Mouse (Mus musculus) testis, adult 2 months (tissue): ENCODE measurements at regions not wholly inside any gene's neighbourhood (a gene's known extent, or its start where the extent isn't known, plus 50 kb on each side); places are given as distances from the start of the nearest gene placed in this dataset.

Experiments
- H3K27ac ChIP-seq: fragments of 200-500 bp; 2 replicates; pipeline ENCODE4 v1.5.1; 2012; ENCODE audit warnings: low read depth, low read length; ENCODE audit not compliant: control insufficient read depth, insufficient read depth
- H3K27me3 ChIP-seq: fragments of 200-500 bp; 2 replicates; pipeline ENCODE4 v1.6.1; 2012; ENCODE audit warnings: mild to moderate bottlenecking, low read length, moderate library complexity; ENCODE audit not compliant: control insufficient read depth, insufficient read depth
- H3K36me3 ChIP-seq: fragments of 200-500 bp; 2 replicates; pipeline ENCODE4 v1.6.1; 2012; ENCODE audit warnings: mild to moderate bottlenecking, low read length; ENCODE audit not compliant: control insufficient read depth, insufficient read depth
- H3K4me1 ChIP-seq: fragments of 200-500 bp; 2 replicates; pipeline ENCODE4 v1.6.1; 2012; ENCODE audit warnings: low read length; ENCODE audit not compliant: control insufficient read depth, insufficient read depth
- H3K4me3 ChIP-seq: fragments of 200-500 bp; 2 replicates; pipeline ENCODE4 v1.5.1; 2012; ENCODE audit warnings: low read depth, mild to moderate bottlenecking, low read length, moderate library complexity, mixed read lengths; ENCODE audit not compliant: control insufficient read depth
- CTCF ChIP-seq: fragments of 200-500 bp; IDR thresholded peaks from 2 replicates; pipeline ENCODE4 v1.5.1; 2012; ENCODE audit warnings: low read depth, mild to moderate bottlenecking, inconsistent platforms, low read length, moderate library complexity; ENCODE audit not compliant: control insufficient read depth, insufficient read depth, insufficient replicate concordance
- POLR2A ChIP-seq: fragments of 200-500 bp; IDR thresholded peaks from 2 replicates; pipeline ENCODE4 v1.6.1; 2012; ENCODE audit warnings: low read depth, mild to moderate bottlenecking, inconsistent platforms, low read length, moderate library complexity; ENCODE audit not compliant: control insufficient read depth

DNA sequence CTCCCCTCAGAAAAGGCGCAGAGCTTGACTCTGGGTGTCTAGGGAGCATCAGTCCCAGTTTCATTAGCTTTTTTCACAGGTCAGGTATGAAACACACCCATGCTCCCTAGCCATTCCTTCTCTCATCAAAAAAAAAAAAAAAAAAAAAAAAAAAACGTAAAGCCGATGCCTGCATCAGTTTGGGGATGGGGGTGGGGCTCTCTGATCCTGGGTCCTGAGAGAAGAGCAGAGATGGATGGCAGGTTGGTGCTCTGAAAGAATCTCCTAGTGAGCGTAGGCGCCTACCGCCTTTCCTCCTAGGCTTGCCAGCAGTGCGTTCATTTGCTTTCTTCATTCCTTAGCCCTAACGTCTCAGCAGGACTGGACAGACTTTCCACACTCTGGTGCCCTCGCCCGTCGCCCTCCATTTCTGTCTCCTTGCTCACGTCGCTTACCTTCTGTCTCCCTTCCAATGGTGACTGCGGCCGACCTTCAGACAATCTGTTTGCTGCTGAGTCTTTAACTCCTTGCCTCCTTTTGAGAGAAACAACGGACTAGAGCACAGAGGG is 267.5 kb downstream of the Agtpbp1 start:
- TF ChIP-seq CTCF (no peak), POLR2A (no peak)
- no peak overlapping the region for H3K27ac ChIP-seq
- peaks cover 2% of the 10 kb centered on the region for H3K4me1 ChIP-seq
- no peaks in the 10 kb centered on the region for H3K27me3 ChIP-seq
- no peaks in the 10 kb centered on the region for H3K36me3 ChIP-seq
- H3K4me3 ChIP-seq, result no peak overlapping the region

DNA sequence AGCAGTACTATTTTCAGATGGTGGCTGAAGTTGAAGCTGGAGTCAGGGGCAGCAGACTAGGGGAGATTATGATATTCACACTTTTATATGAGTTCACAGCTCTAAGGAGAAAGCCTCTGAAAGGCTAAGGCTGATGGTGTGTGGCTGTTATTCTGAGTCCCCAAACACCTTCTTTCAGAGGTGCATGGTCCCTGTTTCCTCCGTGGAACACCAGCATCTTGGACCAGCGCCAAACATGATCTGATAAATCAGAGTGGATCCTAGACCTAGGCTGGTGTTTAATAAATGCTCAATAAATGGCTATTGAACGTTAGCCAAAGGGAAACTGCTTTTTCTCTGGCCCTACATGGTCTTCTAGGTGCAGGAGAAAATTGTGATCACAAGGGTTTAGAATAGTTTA is 269.2 kb downstream of the Agtpbp1 start:
- H3K27ac ChIP-seq, result no peak overlapping the region
- H3K4me3 ChIP-seq, result no peak overlapping the region
- no peaks in the 10 kb centered on the region for H3K36me3 ChIP-seq
- H3K4me1 ChIP-seq, result no peaks in the 10 kb centered on the region
- TF ChIP-seq CTCF (no peak), POLR2A (no peak)
- H3K27me3 ChIP-seq, result no peaks in the 10 kb centered on the region

DNA sequence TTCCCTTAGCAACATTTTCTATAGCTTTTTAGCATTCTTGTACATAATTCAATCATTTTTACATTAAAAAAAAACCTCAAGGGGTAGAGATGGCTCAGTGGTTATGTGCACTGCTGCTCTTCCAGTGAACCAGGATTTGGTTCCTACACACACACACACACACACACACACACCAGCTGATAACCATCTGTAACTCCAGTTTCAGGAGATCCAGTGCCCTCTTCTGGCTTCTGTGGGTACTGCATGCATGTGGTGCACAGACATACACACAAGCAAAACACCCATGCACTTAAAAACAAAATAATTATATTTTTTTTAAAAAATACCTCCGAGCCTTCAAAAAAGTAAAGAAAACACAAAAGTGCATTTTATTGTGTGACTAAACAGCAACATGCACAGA is 270.6 kb downstream of the Agtpbp1 start:
- Histone ChIP-seq H3K36me3 (no peaks in the 10 kb centered on the region), H3K27me3 (no peaks in the 10 kb centered on the region)
- TF ChIP-seq CTCF (no peak), POLR2A (no peak)

DNA sequence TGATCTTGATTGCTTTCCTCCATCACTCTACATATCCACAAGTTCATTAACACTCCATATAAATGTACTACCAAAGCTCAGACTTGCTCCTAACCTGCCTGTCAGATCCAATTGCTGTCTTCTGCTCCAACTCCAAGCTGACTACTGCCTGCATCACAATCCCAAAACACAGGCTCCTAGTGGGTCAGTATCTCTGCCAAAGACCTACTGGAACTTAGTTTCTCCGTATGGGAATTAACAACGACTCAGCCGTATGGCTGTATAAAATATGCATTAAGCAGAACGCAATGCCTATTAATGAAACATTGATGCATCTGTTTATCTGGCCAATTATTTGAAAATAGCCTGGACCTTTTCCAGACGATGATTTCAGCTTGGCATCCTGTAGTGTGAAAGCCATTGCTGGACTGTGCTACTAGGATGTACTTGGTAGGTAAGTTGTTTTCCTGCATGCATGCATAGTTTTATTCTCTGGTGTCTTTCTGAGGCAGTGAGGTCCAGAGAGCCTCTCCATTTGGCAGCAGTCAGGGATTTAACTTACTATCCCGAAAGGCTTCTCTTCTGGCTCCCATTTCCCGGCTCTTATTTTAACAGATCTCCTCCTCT is 271.2 kb downstream of the Agtpbp1 start:
- Histone ChIP-seq H3K27me3 (no peaks in the 10 kb centered on the region), H3K4me1 (no peaks in the 10 kb centered on the region), H3K36me3 (no peaks in the 10 kb centered on the region), H3K4me3 (no peak overlapping the region), H3K27ac (no peak overlapping the region)
- TF ChIP-seq POLR2A (no peak), CTCF (no peak)

More for the DNA sequence above, 270.6 kb downstream of the Agtpbp1 start:
- no peak overlapping the region for H3K4me3 ChIP-seq
- H3K4me1 ChIP-seq, result no peaks in the 10 kb centered on the region
- H3K27ac ChIP-seq, result no peak overlapping the region

DNA sequence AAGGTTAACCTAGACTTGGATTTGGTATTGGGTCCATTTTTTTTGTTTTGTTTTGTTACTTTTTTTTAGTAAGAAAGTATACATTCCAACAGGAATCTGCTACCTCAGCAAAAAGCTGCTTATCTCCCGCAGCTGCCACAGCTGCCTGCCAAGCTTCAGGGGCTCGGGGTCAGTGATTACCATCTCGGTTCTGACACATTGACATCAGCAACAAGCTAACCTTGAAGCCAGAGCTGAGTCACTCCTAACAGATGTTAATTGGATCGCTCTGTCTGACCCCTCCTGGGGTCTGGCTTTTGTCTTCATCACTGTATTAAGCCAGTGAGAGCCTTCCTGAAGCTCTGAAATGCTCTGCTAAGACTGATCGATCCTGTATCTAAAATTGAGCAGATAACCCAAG is 292.1 kb downstream of the Agtpbp1 start:
- no peaks in the 10 kb centered on the region for H3K36me3 ChIP-seq
- no peaks in the 10 kb centered on the region for H3K4me1 ChIP-seq
- no peak overlapping the region for H3K27ac ChIP-seq
- TF ChIP-seq POLR2A, result no peak
- no peak for TF ChIP-seq CTCF
- H3K4me3 ChIP-seq, result peak overlapping the region; percentile 58
- H3K27me3 ChIP-seq, result no peaks in the 10 kb centered on the region

DNA sequence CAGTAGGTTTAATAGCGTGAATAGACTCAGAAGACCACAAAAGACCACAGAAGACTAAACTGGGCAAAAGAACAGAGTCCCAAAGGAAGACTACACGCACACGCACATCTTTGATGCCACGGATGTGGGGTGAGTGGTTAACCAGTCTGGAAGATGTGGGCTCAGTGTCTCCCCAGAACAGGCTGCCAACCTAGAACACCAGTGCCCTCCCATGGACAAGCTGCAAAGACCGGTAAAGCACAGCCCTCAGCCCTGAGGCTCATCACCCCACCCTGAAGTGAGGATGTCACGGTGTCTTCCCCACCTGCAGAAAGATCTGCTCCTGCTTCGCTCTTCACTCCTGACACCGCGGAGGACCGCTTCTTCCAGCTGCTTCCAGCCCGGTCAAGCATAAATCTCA is 295.9 kb downstream of the Agtpbp1 start:
- no peaks in the 10 kb centered on the region for H3K4me1 ChIP-seq
- H3K36me3 ChIP-seq, result no peaks in the 10 kb centered on the region
- TF ChIP-seq POLR2A, result no peak
- peak; percentile 26; the same call in 1 of the 2 replicates for TF ChIP-seq CTCF
- no peak overlapping the region for H3K27ac ChIP-seq
- H3K27me3 ChIP-seq, result no peaks in the 10 kb centered on the region
- H3K4me3 ChIP-seq, result peak overlapping the region; percentile 14

DNA sequence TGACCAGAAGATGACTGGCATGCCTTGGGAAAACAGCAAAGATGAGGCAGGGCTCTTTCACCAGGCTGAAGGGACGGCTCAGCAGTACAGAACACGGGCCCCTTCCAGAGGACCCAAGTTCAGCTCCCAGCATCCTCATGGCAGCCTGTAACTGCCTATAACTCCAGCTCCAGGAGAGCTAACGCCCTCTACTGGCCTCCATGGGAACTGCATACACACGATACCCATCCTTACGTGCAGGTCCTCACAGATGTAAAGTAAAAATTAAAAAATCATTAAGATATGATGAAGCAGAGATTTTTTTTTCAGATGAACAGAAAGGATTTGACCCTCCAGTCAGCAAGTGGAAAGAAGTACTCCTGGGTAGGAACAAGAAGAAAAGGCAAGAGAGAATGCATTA is 303.8 kb downstream of the Agtpbp1 start:
- H3K36me3 ChIP-seq, result no peaks in the 10 kb centered on the region

More for the DNA sequence above, 303.8 kb downstream of the Agtpbp1 start:
- TF ChIP-seq POLR2A (no peak), CTCF (peak; percentile 89)
- Histone ChIP-seq H3K27ac (no peak overlapping the region), H3K4me1 (no peaks in the 10 kb centered on the region; the same call in none of the 2 replicates), H3K4me3 (no peak overlapping the region), H3K27me3 (no peaks in the 10 kb centered on the region)
